Mouse (Mus musculus) megakaryocyte, adult 5-6 weeks (primary cell): ENCODE results near the gene Ndufs5. TPM values are rescaled to one million over a fixed set of nuclear protein-coding genes. Genes with fewer than 3 reads are reported as not detected.

Source experiments
- total RNA-seq, 2 experiments: library from RNA; stranded (forward) in 1 of 2; stranded (reverse) in 1 of 2; fragments of 153-499, 151-499 nt in 1 of 2; fragments of 221-1000, 200-1000 nt in 1 of 2; gene quantifications; 2 replicates each; pipeline versions ENCODE4 v1.2.3 to v1.2.4; 2015 to 2017

The Ndufs5 gene
- total RNA-seq, 2 experiments from 2014 or later = 109 to 139 TPM

Other genes with a start within 250 kb of the Ndufs5 start
- gene Macf1, start 33.8 kb downstream of the Ndufs5 start, total RNA-seq (2015) = 130 and 137 TPM in 2 replicates
- gene Macf1, start 33.8 kb downstream of the Ndufs5 start, total RNA-seq (2017) = 192 and 219 TPM in 2 replicates
- 74.3 and 79.4 TPM in 2 replicates for gene Akirin1, start 32.1 kb upstream of the Ndufs5 start, total RNA-seq (2015)
- 34.1 and 35.0 TPM in 2 replicates for gene Akirin1, start 32.1 kb upstream of the Ndufs5 start, total RNA-seq (2017)
- not detected in 2 replicates for gene Rhbdl2, start 69.7 kb upstream of the Ndufs5 start, total RNA-seq (2015)
- gene Rhbdl2, start 69.7 kb upstream of the Ndufs5 start, total RNA-seq (2017) = not detected in 2 replicates
- not detected in 2 replicates for gene 4933427I04Rik, start 141.5 kb upstream of the Ndufs5 start, total RNA-seq (2015)
- gene 4933427I04Rik, start 141.5 kb upstream of the Ndufs5 start, total RNA-seq (2017) = not detected in 2 replicates
- 24.5 and 29.8 TPM in 2 replicates for gene Mycbp, start 186.6 kb upstream of the Ndufs5 start, total RNA-seq (2015)
- 12.5 and 17.8 TPM in 2 replicates for gene Mycbp, start 186.6 kb upstream of the Ndufs5 start, total RNA-seq (2017)
- 39.6 and 44.8 TPM in 2 replicates for gene Rragc, start 199.2 kb upstream of the Ndufs5 start, total RNA-seq (2015)
- gene Rragc, start 199.2 kb upstream of the Ndufs5 start, total RNA-seq (2017) = 47.6 and 55.2 TPM in 2 replicates
- gene 4930535I16Rik, start 199.8 kb upstream of the Ndufs5 start, total RNA-seq (2015) = not detected in 2 replicates
- not detected in 2 replicates for gene 4930535I16Rik, start 199.8 kb upstream of the Ndufs5 start, total RNA-seq (2017)